Mouse (Mus musculus): ENCODE data around the gene Cypt4.
"Not testable (repeated sequence)": the region's sequence is repeated elsewhere in the genome, so short reads cannot be mapped to it uniquely, and the experiment has no call there.

The Cypt4 gene

DNA sequence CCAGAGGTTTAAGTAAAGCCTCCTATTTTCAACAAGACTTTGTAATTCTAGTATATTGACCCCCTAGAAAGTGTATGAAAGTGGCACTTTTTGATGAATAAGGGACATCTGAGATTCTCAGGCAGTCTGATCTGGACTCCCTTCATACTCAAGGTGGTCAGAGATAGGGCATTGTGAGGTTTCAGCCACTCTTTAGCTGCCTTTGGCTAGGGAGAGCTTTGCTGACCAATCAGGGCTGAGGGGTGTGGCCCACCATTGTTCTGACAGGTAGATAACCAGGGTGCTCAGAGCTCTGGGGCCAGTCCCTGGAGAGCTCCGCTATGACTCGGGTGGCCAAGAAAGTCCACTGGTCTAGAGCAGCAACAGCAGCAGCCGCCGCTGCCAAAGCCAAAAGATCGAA is at the start of gene Cypt4:
TSS of gene Cypt4 (plus strand) at position 301 of the 400 bp plus-strand sequence.
- DNase-seq = no peak

DNA sequence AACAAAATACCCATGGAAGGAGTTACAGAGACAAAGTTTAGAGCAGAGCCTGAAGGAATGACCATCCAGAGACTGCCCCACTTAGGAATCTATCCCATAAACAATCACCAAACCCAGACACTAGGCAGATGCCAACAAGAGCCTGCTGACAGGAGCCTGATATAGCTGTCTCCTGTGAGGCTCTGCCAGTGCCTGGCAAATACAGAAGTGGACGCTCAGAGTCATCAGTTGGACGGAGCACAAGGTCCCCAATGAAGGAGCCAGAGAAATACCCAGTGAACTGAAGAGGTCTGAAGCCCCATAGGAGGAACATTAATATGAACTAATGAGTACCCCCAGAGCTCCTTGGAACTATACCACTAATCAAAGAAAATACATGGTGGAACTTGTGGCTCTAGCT is 12.3 kb downstream of the Cypt4 start:
- DNase-seq = not testable (repeated sequence)
